Mouse (Mus musculus): ENCODE data around the gene Scaf8.

GRCm38 (mm10) chr17:3138387-3138786 lies 23.6 kb downstream of the Scaf8 start:
- TF ChIP-seq CTCF (IDR thresholded peaks at IDR 0.05 in 2 of 3, conservative IDR thresholded peaks at IDR 0.05 in 1 of 3; ENCODE audit: control insufficient read depth in 1 of 3, insufficient read depth in 1 of 3, low read depth in 2 of 3, low read length in 3 of 3, poor library complexity in 1 of 3, severe bottlenecking in 1 of 3) (no peak), ZMIZ1 (IDR thresholded peaks at IDR 0.05; ENCODE audit: low read depth, low read length) (no peak), CHD2 (IDR thresholded peaks at IDR 0.05; ENCODE audit: low read length) (no peak), RCOR1 (IDR thresholded peaks at IDR 0.05; ENCODE audit: low read depth, low read length) (no peak), POLR2A (IDR thresholded peaks at IDR 0.05; ENCODE audit: control insufficient read depth in 1 of 2, insufficient read depth in 1 of 2, low read depth in 1 of 2, low read length in 2 of 2, poor library complexity in 1 of 2) (no peak), MAFK (IDR thresholded peaks at IDR 0.05; ENCODE audit: borderline replicate concordance, low read depth, low read length) (no peak), ELF1 (IDR thresholded peaks at IDR 0.05; ENCODE audit: low read depth, low read length) (no peak), POLR2AphosphoS2 (IDR thresholded peaks at IDR 0.05; ENCODE audit: low read length) (no peak)
